Mouse (Mus musculus) urinary bladder, adult 2 months (tissue): ENCODE measurements around the gene Cdc42. TPM values are rescaled to one million over a fixed set of nuclear protein-coding genes. Genes with fewer than 3 reads are reported as not detected.

Experiments
- DNase-seq: peaks from one replicate; pipeline ENCODE4 v3.0.0; 2022; ENCODE audit warnings: low spot score
- polyA plus RNA-seq: library from polyadenylated mRNA; depleted of rRNA; stranded (reverse); fragments of >200 nt; gene quantifications from 2 replicates; pipeline ENCODE4 v1.2.3, GENCODE M21; 2012

The Cdc42 gene
- polyA plus RNA-seq, 1 experiment, result 326 TPM

- DNase-seq, result no peak
These were observed 14.3 kb upstream of the Cdc42 start for GRCm38 (mm10) chr4:137371596-137372523.

GRCm38 (mm10) chr4:137369954-137370750, 12.6 kb upstream of the Cdc42 start:
- DNase-seq, result no peak

- DNase-seq, result no peak
These were observed 10.7 kb upstream of the Cdc42 start for GRCm38 (mm10) chr4:137368198-137368597.

- DNase-seq, result no peak
These were observed 10.0 kb upstream of the Cdc42 start for GRCm38 (mm10) chr4:137367275-137368088.

GRCm38 (mm10) chr4:137366097-137366496, 8.6 kb upstream of the Cdc42 start:
- no peak for DNase-seq

GRCm38 (mm10) chr4:137365356-137366062, 8.0 kb upstream of the Cdc42 start:
- no peak for DNase-seq

- DNase-seq, result no peak
These were observed 7.3 kb upstream of the Cdc42 start for GRCm38 (mm10) chr4:137364826-137365225.

- DNase-seq, result no peak
These were observed 3.5 kb upstream of the Cdc42 start for GRCm38 (mm10) chr4:137360996-137361395.

- no peak for DNase-seq
These were observed 927 bp upstream of the Cdc42 start for GRCm38 (mm10) chr4:137358291-137359002.

- DNase-seq, result peak; percentile 76
These were observed 628 bp downstream of the Cdc42 start for GRCm38 (mm10) chr4:137356674-137357510.

GRCm38 (mm10) chr4:137350627-137351026, 6.9 kb downstream of the Cdc42 start:
- no peak for DNase-seq

- DNase-seq, result no peak
These were observed 11.7 kb downstream of the Cdc42 start for GRCm38 (mm10) chr4:137345790-137346189.

GRCm38 (mm10) chr4:137345112-137345511, 12.4 kb downstream of the Cdc42 start:
- no peak for DNase-seq

GRCm38 (mm10) chr4:137342816-137343215, 14.7 kb downstream of the Cdc42 start:
- no peak for DNase-seq

GRCm38 (mm10) chr4:137339415-137339814, 18.1 kb downstream of the Cdc42 start:
- no peak for DNase-seq

GRCm38 (mm10) chr4:137336468-137336867, 21.1 kb downstream of the Cdc42 start:
- no peak for DNase-seq

- DNase-seq, result no peak
These were observed 25.5 kb downstream of the Cdc42 start for GRCm38 (mm10) chr4:137332051-137332450.

GRCm38 (mm10) chr4:137326494-137326893, 31.0 kb downstream of the Cdc42 start:
- DNase-seq, result no peak

- DNase-seq, result no peak
These were observed 32.6 kb downstream of the Cdc42 start for GRCm38 (mm10) chr4:137324926-137325325.
